Mouse (Mus musculus) midbrain, embryonic 16.5 days (tissue): ENCODE measurements around the gene Shpk. TPM values are rescaled to one million over a fixed set of nuclear protein-coding genes. Genes with fewer than 3 reads are reported as not detected.

Experiments
- ATAC-seq: fragments of 200-750 bp; cut with Nextera tagmentation; 2 replicates; pipeline ENCODE4 v1.8.0; 2017; ENCODE audit warnings: moderate TSS enrichment
- H3K27ac ChIP-seq: fragments of 300-500 bp; sonication (generic); 2 replicates; pipeline ENCODE4 v1.5.1; 2014; ENCODE audit warnings: mild to moderate bottlenecking, low read length, mixed read lengths
- H3K27me3 ChIP-seq: fragments of 300-500 bp; sonication (generic); 2 replicates; pipeline ENCODE4 v1.6.1; 2014; ENCODE audit warnings: low read depth, low read length, mixed read lengths; ENCODE audit not compliant: control insufficient read depth, insufficient read depth
- H3K36me3 ChIP-seq: fragments of 300-500 bp; sonication (generic); 2 replicates; pipeline ENCODE4 v1.6.1; 2014; ENCODE audit warnings: mild to moderate bottlenecking, low read length, moderate library complexity, mixed read lengths; ENCODE audit not compliant: control insufficient read depth, insufficient read depth
- H3K4me1 ChIP-seq: fragments of 300-500 bp; sonication (generic); 2 replicates; pipeline ENCODE4 v1.6.1; 2014; ENCODE audit warnings: mild to moderate bottlenecking, low read length, mixed read lengths; ENCODE audit not compliant: control insufficient read depth, insufficient read depth
- H3K4me2 ChIP-seq: fragments of 300-500 bp; sonication (generic); 2 replicates; pipeline ENCODE4 v1.6.1; 2014; ENCODE audit warnings: mild to moderate bottlenecking, low read length, mixed read lengths
- H3K4me3 ChIP-seq: fragments of 300-500 bp; sonication (generic); 2 replicates; pipeline ENCODE4 v1.5.1; 2014; ENCODE audit warnings: low read depth, mild to moderate bottlenecking, low read length, moderate library complexity, mixed read lengths
- H3K9ac ChIP-seq: fragments of 300-500 bp; sonication (generic); 2 replicates; pipeline ENCODE4 v1.6.1; 2014; ENCODE audit warnings: low read depth, low read length, mixed read lengths
- H3K9me3 ChIP-seq: fragments of 300-500 bp; sonication (generic); replicated peaks from 2 replicates; pipeline ENCODE4 v1.6.1; 2014; ENCODE audit warnings: mild to moderate bottlenecking, low read length, mixed read lengths; ENCODE audit not compliant: control insufficient read depth, poor library complexity, severe bottlenecking
- WGBS: fragments of 180-500 bp; shearing (Covaris S2); extraction: QIAGEN DNeasy Blood & Tissue Kit; methylation state at CpG from one replicate; pipeline ENCODE4 v1.1.7; 2014; 5-methylcytosine and 5-hydroxymethylcytosine counted together
- polyA plus RNA-seq: library from polyadenylated mRNA; unstranded; fragments of >200 nt; fragmentation: Nextera tagmentation; extraction: Ambion mirVana; gene quantifications from 2 replicates; pipeline ENCODE4 v1.2.1, GENCODE M21; 2015

Shpk gene
- polyA plus RNA-seq, 1 experiment from 2014 or later = 2.1 TPM

- ATAC-seq = no peak
- WGBS = 80% methylated on average over 6 of the region's 6 CpGs
- Histone ChIP-seq H3K4me2 (no peak overlapping the region), H3K27ac (no peak overlapping the region), H3K9ac (no peak overlapping the region), H3K36me3 (peaks cover 16% of the 10 kb centered on the region), H3K4me1 (peaks cover 3% of the 10 kb centered on the region; the same call in 1 of the 2 replicates), H3K27me3 (no peaks in the 10 kb centered on the region), H3K9me3 (no peaks in the 10 kb centered on the region), H3K4me3 (no peak overlapping the region)
These were observed 6.2 kb upstream of the Shpk start for GRCm38 (mm10) chr11:73193047-73193446.

GRCm38 (mm10) chr11:73194444-73194843, 4.8 kb upstream of the Shpk start:
- Histone ChIP-seq H3K4me3 (no peak overlapping the region), H3K36me3 (peaks cover 16% of the 10 kb centered on the region), H3K27ac (no peak overlapping the region), H3K9me3 (no peaks in the 10 kb centered on the region), H3K27me3 (no peaks in the 10 kb centered on the region), H3K4me2 (no peak overlapping the region), H3K4me1 (peaks cover 8% of the 10 kb centered on the region; the same call in 1 of the 2 replicates), H3K9ac (no peak overlapping the region)
- no peak for ATAC-seq
- 74% methylated on average over 2 of the region's 2 CpGs for WGBS

GRCm38 (mm10) chr11:73198190-73198589, 1.1 kb upstream of the Shpk start:
- WGBS = 8% methylated on average over 1 of the region's 1 CpGs
- H3K9ac ChIP-seq = peak overlapping the region; percentile 90
- no peak for ATAC-seq
- H3K4me2 ChIP-seq = peak overlapping the region; percentile 91
- H3K9me3 ChIP-seq = no peaks in the 10 kb centered on the region
- H3K27ac ChIP-seq = no peak overlapping the region; the same call in 1 of the 2 replicates
- H3K4me1 ChIP-seq = peaks cover 11% of the 10 kb centered on the region
- H3K36me3 ChIP-seq = no peaks in the 10 kb centered on the region
- peak overlapping the region; percentile 73 for H3K4me3 ChIP-seq
- H3K27me3 ChIP-seq = no peaks in the 10 kb centered on the region

- Histone ChIP-seq H3K9me3 (no peaks in the 10 kb centered on the region), H3K9ac (peak within 1 kb of the TSS; percentile 90), H3K27me3 (no peaks in the 10 kb centered on the region), H3K27ac (peak within 1 kb of the TSS; percentile 77), H3K4me3 (peak within 1 kb of the TSS; percentile 73), H3K36me3 (no peaks in the 10 kb centered on the region), H3K4me2 (peak within 1 kb of the TSS; percentile 91), H3K4me1 (peaks cover 11% of the 10 kb centered on the region)
- peak; percentile 98 for ATAC-seq
- WGBS = under 1% methylated on average over 22 of the region's 22 CpGs
These were observed 544 bp upstream of the Shpk start, which contains the start of gene Ctns for GRCm38 (mm10) chr11:73198603-73199229. TSS of gene Ctns (minus strand) at chr11:73199042.

GRCm38 (mm10) chr11:73199879-73200278, 619 bp downstream of the Shpk start:
- Histone ChIP-seq H3K9ac (peak overlapping the region; percentile 90), H3K36me3 (no peaks in the 10 kb centered on the region), H3K4me3 (peak overlapping the region; percentile 73), H3K4me1 (peaks cover 11% of the 10 kb centered on the region), H3K4me2 (peak overlapping the region; percentile 91), H3K27ac (peak overlapping the region; percentile 66; the same call in 1 of the 2 replicates), H3K27me3 (no peaks in the 10 kb centered on the region), H3K9me3 (no peaks in the 10 kb centered on the region)
- ATAC-seq = no peak
- 2% methylated on average over 12 of the region's 12 CpGs for WGBS

GRCm38 (mm10) chr11:73201021-73201420, 1.8 kb downstream of the Shpk start:
- 67% methylated on average over 2 of the region's 2 CpGs for WGBS
- no peak for ATAC-seq
- Histone ChIP-seq H3K9ac (no peak overlapping the region), H3K4me1 (peaks cover 11% of the 10 kb centered on the region), H3K4me3 (no peak overlapping the region), H3K27me3 (no peaks in the 10 kb centered on the region), H3K36me3 (no peaks in the 10 kb centered on the region), H3K9me3 (no peaks in the 10 kb centered on the region), H3K27ac (no peak overlapping the region), H3K4me2 (no peak overlapping the region)

- no peak overlapping the region for H3K27ac ChIP-seq
- no peak for ATAC-seq
- no peaks in the 10 kb centered on the region for H3K36me3 ChIP-seq
- WGBS = 34% methylated on average over 4 of the region's 4 CpGs
- no peaks in the 10 kb centered on the region for H3K27me3 ChIP-seq
- no peak overlapping the region for H3K4me3 ChIP-seq
- H3K9me3 ChIP-seq = no peaks in the 10 kb centered on the region
- H3K9ac ChIP-seq = no peak overlapping the region
- no peak overlapping the region for H3K4me2 ChIP-seq
- H3K4me1 ChIP-seq = peaks cover 11% of the 10 kb centered on the region
These were observed 2.3 kb downstream of the Shpk start for GRCm38 (mm10) chr11:73201597-73201996.

GRCm38 (mm10) chr11:73203895-73204294, 4.6 kb downstream of the Shpk start:
- no peak for ATAC-seq
- H3K4me1 ChIP-seq = peaks cover 3% of the 10 kb centered on the region; the same call in 1 of the 2 replicates
- H3K27ac ChIP-seq = no peak overlapping the region
- no peaks in the 10 kb centered on the region for H3K36me3 ChIP-seq
- H3K27me3 ChIP-seq = no peaks in the 10 kb centered on the region
- H3K4me3 ChIP-seq = no peak overlapping the region
- H3K9ac ChIP-seq = no peak overlapping the region
- H3K9me3 ChIP-seq = no peaks in the 10 kb centered on the region
- no peak overlapping the region for H3K4me2 ChIP-seq
- 89% methylated on average over 8 of the region's 8 CpGs for WGBS

GRCm38 (mm10) chr11:73205194-73205593, 5.9 kb downstream of the Shpk start:
- Histone ChIP-seq H3K4me2 (no peak overlapping the region), H3K9ac (no peak overlapping the region), H3K36me3 (no peaks in the 10 kb centered on the region), H3K4me1 (no peaks in the 10 kb centered on the region), H3K27me3 (no peaks in the 10 kb centered on the region), H3K9me3 (no peaks in the 10 kb centered on the region), H3K27ac (no peak overlapping the region), H3K4me3 (no peak overlapping the region)
- ATAC-seq = no peak
- 88% methylated on average over 7 of the region's 7 CpGs for WGBS
